Mouse (Mus musculus) neural tube, embryonic 15.5 days (tissue): ENCODE data around the gene Rbbp7. TPM values are rescaled to one million over a fixed set of nuclear protein-coding genes. Genes with fewer than 3 reads are reported as not detected.

Experiments used
- polyA plus RNA-seq: library from polyadenylated mRNA; unstranded; fragments of >200 nt; fragmentation: Nextera tagmentation; extraction: Ambion mirVana; gene quantifications from 2 replicates; pipeline ENCODE4 v1.2.1, GENCODE M21; 2015

Gene Rbbp7
- polyA plus RNA-seq, 1 experiment from 2014 or later, result 220 TPM

Other genes starting within 250 kb of the Rbbp7 start
- gene Reps2, start 116.8 kb upstream of the Rbbp7 start, polyA plus RNA-seq, result 1.6 and 1.9 TPM in 2 replicates
- gene Txlng, start 69.1 kb downstream of the Rbbp7 start, polyA plus RNA-seq, result 11.1 and 14.1 TPM in 2 replicates
- gene Syap1, start 128.0 kb downstream of the Rbbp7 start, polyA plus RNA-seq, result 31.3 and 32.4 TPM in 2 replicates
- gene Ctps2, start 140.8 kb downstream of the Rbbp7 start, polyA plus RNA-seq, result 82.6 and 87.9 TPM in 2 replicates
- 0.73 and 33.7 TPM in 2 replicates for gene S100g, start 204.2 kb downstream of the Rbbp7 start, polyA plus RNA-seq